Mouse (Mus musculus): ENCODE results near the gene Gm2237.
"Not testable (repeated sequence)": the region's sequence is repeated elsewhere in the genome, so short reads cannot be mapped to it uniquely, and the experiment has no call there.

The Gm2237 gene

GRCm38 (mm10) chr14:19584804-19585667 lies at the start of gene Gm2237:
Gene Gm2237 (minus strand): TSS chr14:19585135.
- DNase-seq (ENCODE audit: low read depth) = peak; percentile 11

- DNase-seq (ENCODE audit: low read depth) = not testable (repeated sequence)
Observed at GRCm38 (mm10) chr14:19602481-19602880, 17.5 kb upstream of the Gm2237 start, which contains the start of gene Gm5458. Gene Gm5458 (minus strand): TSS chr14:19602581.

- DNase-seq (ENCODE audit: low read depth) = not testable (repeated sequence)
Observed at GRCm38 (mm10) chr14:19549863-19550262, 35.1 kb downstream of the Gm2237 start, which contains the start of gene Gm2244. Gene Gm2244 (minus strand): TSS chr14:19549963.
